Mouse (Mus musculus) intestine, postnatal 0 days (tissue): ENCODE measurements around the gene Gm20696. TPM values are rescaled to one million over a fixed set of nuclear protein-coding genes. Genes with fewer than 3 reads are reported as not detected.

ENCODE experiments used
- ATAC-seq: fragments of 200-750 bp; cut with Nextera tagmentation; 2 replicates; pipeline ENCODE4 v1.8.0; 2017; ENCODE audit warnings: mild to moderate bottlenecking, moderate TSS enrichment, moderate library complexity
- H3K27ac ChIP-seq: fragments of 300-500 bp; sonication (generic); 2 replicates; pipeline ENCODE4 v1.5.1; 2014; ENCODE audit warnings: mild to moderate bottlenecking, low read depth, low read length, moderate library complexity
- H3K27me3 ChIP-seq: fragments of 300-500 bp; sonication (generic); replicated peaks from 2 replicates; pipeline ENCODE4 v1.6.1; 2014; ENCODE audit warnings: low read length, mixed read lengths; ENCODE audit not compliant: control insufficient read depth, insufficient read depth
- H3K36me3 ChIP-seq: fragments of 300-500 bp; sonication (generic); 2 replicates; pipeline ENCODE4 v1.6.1; 2014; ENCODE audit warnings: mild to moderate bottlenecking, moderate library complexity; ENCODE audit not compliant: control insufficient read depth, insufficient read depth
- H3K4me1 ChIP-seq: fragments of 300-500 bp; sonication (generic); replicated peaks from 2 replicates; pipeline ENCODE4 v1.6.1; 2014; ENCODE audit warnings: antibody characterized with exemption, low read length, mixed read lengths; ENCODE audit not compliant: control insufficient read depth, insufficient read depth
- H3K4me2 ChIP-seq: fragments of 300-500 bp; sonication (generic); replicated peaks from 2 replicates; pipeline ENCODE4 v1.6.1; 2014; ENCODE audit warnings: low read depth, mild to moderate bottlenecking, moderate library complexity
- H3K4me3 ChIP-seq: fragments of 300-500 bp; sonication (generic); 2 replicates; pipeline ENCODE4 v1.5.1; 2014; ENCODE audit warnings: low read depth, low read length
- H3K9ac ChIP-seq: fragments of 300-500 bp; sonication (generic); 2 replicates; pipeline ENCODE4 v1.6.1; 2014; ENCODE audit warnings: mild to moderate bottlenecking, low read depth, low read length
- H3K9me3 ChIP-seq: fragments of 300-500 bp; sonication (generic); 2 replicates; pipeline ENCODE4 v1.6.1; 2016; ENCODE audit warnings: mixed run types; ENCODE audit not compliant: control insufficient read depth
- CTCF ChIP-seq: sonication (generic); IDR thresholded peaks from 2 replicates; pipeline ENCODE4 v1.5.1; 2016; ENCODE audit warnings: low read depth, mild to moderate bottlenecking, control low read depth, antibody characterized with exemption, moderate library complexity
- WGBS: fragments of 180-500 bp; shearing (Covaris S2); extraction: QIAGEN DNeasy Blood & Tissue Kit; methylation state at CpG from one replicate; pipeline ENCODE4 v1.1.7; 2014; 5-methylcytosine and 5-hydroxymethylcytosine counted together
- polyA plus RNA-seq: library from polyadenylated mRNA; unstranded; fragments of >200 nt; fragmentation: Nextera tagmentation; extraction: Ambion mirVana; gene quantifications from 2 replicates; pipeline ENCODE4 v1.2.1, GENCODE M21; 2015

Gm20696 gene
- polyA plus RNA-seq, 1 experiment from 2014 or later: 1.4 TPM

GRCm38 (mm10) chr6:99299196-99299595 lies 367.4 kb downstream of the Gm20696 start:
- H3K4me1 ChIP-seq: no peaks in the 10 kb centered on the region
- H3K4me3 ChIP-seq: no peak overlapping the region
- no peak for TF ChIP-seq CTCF
- H3K36me3 ChIP-seq: no peaks in the 10 kb centered on the region
- no peak overlapping the region for H3K27ac ChIP-seq
- no peak for ATAC-seq
- H3K9me3 ChIP-seq: no peaks in the 10 kb centered on the region
- no peak overlapping the region for H3K4me2 ChIP-seq
- H3K9ac ChIP-seq: no peak overlapping the region
- H3K27me3 ChIP-seq: no peaks in the 10 kb centered on the region
- 85% methylated on average over 14 of the region's 14 CpGs for WGBS

GRCm38 (mm10) chr6:99297535-99297934 lies 369.1 kb downstream of the Gm20696 start:
- no peak for TF ChIP-seq CTCF
- no peaks in the 10 kb centered on the region for H3K27me3 ChIP-seq
- H3K9me3 ChIP-seq: no peaks in the 10 kb centered on the region
- no peak overlapping the region for H3K27ac ChIP-seq
- no peak overlapping the region for H3K9ac ChIP-seq
- no peak overlapping the region for H3K4me3 ChIP-seq
- no peak overlapping the region for H3K4me2 ChIP-seq
- H3K36me3 ChIP-seq: no peaks in the 10 kb centered on the region
- 82% methylated on average over 5 of the region's 5 CpGs for WGBS
- ATAC-seq: no peak
- no peaks in the 10 kb centered on the region for H3K4me1 ChIP-seq

GRCm38 (mm10) chr6:99295495-99295894 lies 371.1 kb downstream of the Gm20696 start:
- H3K9ac ChIP-seq: no peak overlapping the region
- H3K36me3 ChIP-seq: no peaks in the 10 kb centered on the region
- H3K4me3 ChIP-seq: no peak overlapping the region
- H3K27me3 ChIP-seq: no peaks in the 10 kb centered on the region
- TF ChIP-seq CTCF: no peak
- no peak for ATAC-seq
- 71% methylated on average over 8 of the region's 8 CpGs for WGBS
- H3K9me3 ChIP-seq: no peaks in the 10 kb centered on the region
- H3K27ac ChIP-seq: no peak overlapping the region
- H3K4me2 ChIP-seq: no peak overlapping the region
- H3K4me1 ChIP-seq: no peaks in the 10 kb centered on the region

GRCm38 (mm10) chr6:99289220-99289619 lies 377.4 kb downstream of the Gm20696 start:
- H3K9me3 ChIP-seq: no peaks in the 10 kb centered on the region
- no peak overlapping the region for H3K4me2 ChIP-seq
- 76% methylated on average over 4 of the region's 4 CpGs for WGBS
- no peaks in the 10 kb centered on the region for H3K4me1 ChIP-seq
- no peak for ATAC-seq
- no peak overlapping the region for H3K4me3 ChIP-seq
- no peaks in the 10 kb centered on the region for H3K36me3 ChIP-seq
- no peak overlapping the region for H3K9ac ChIP-seq
- no peaks in the 10 kb centered on the region for H3K27me3 ChIP-seq
- TF ChIP-seq CTCF: no peak
- no peak overlapping the region for H3K27ac ChIP-seq

GRCm38 (mm10) chr6:99285026-99285425 lies 381.6 kb downstream of the Gm20696 start:
- Histone ChIP-seq H3K9me3 (no peaks in the 10 kb centered on the region), H3K27ac (no peak overlapping the region), H3K4me3 (no peak overlapping the region), H3K4me1 (no peaks in the 10 kb centered on the region), H3K27me3 (no peaks in the 10 kb centered on the region), H3K36me3 (no peaks in the 10 kb centered on the region), H3K4me2 (no peak overlapping the region), H3K9ac (no peak overlapping the region)
- no peak for TF ChIP-seq CTCF
- WGBS: 48% methylated on average over 3 of the region's 3 CpGs
- peak; percentile 63; the same call in 1 of the 2 replicates for ATAC-seq

GRCm38 (mm10) chr6:99284019-99284418 lies 382.6 kb downstream of the Gm20696 start:
- no peak overlapping the region for H3K4me3 ChIP-seq
- H3K4me2 ChIP-seq: no peak overlapping the region
- WGBS: 85% methylated on average over 4 of the region's 4 CpGs
- no peaks in the 10 kb centered on the region for H3K4me1 ChIP-seq
- no peak overlapping the region for H3K9ac ChIP-seq
- no peak overlapping the region for H3K27ac ChIP-seq
- TF ChIP-seq CTCF: no peak
- ATAC-seq: no peak
- H3K27me3 ChIP-seq: no peaks in the 10 kb centered on the region
- H3K36me3 ChIP-seq: no peaks in the 10 kb centered on the region
- H3K9me3 ChIP-seq: no peaks in the 10 kb centered on the region

GRCm38 (mm10) chr6:99282866-99283657 lies 383.5 kb downstream of the Gm20696 start:
- Histone ChIP-seq H3K27ac (no peak overlapping the region), H3K27me3 (no peaks in the 10 kb centered on the region), H3K36me3 (no peaks in the 10 kb centered on the region), H3K4me1 (no peaks in the 10 kb centered on the region), H3K4me2 (no peak overlapping the region), H3K9ac (no peak overlapping the region), H3K9me3 (no peaks in the 10 kb centered on the region), H3K4me3 (no peak overlapping the region)
- no peak for ATAC-seq
- no peak for TF ChIP-seq CTCF
- WGBS: 81% methylated on average over 15 of the region's 15 CpGs
